Mouse (Mus musculus): ENCODE data around the gene Slc47a1.

- TF ChIP-seq CTCF (IDR thresholded peaks at IDR 0.05) = no peak
- TF ChIP-seq EP300 (IDR thresholded peaks at IDR 0.05) = no peak
Measured at GRCm38 (mm10) chr11:61320904-61321687, 57.0 kb downstream of the Slc47a1 start.
